Mouse (Mus musculus) frontal cortex, postnatal 36 days (tissue): ENCODE results near the gene Rspo1.
A peak's percentile ranks its signal among the peaks of the same experiment; 100 is the strongest.

Experiments
- DNase-seq, 2 experiments: peaks; one replicate each; pipeline ENCODE4 v3.0.0; 2022; ENCODE audit warnings: low spot score in 2 of 2

Rspo1 gene

GRCm38 (mm10) chr4:124972316-124972715 is 13.9 kb upstream of the Rspo1 start:
- no peak for DNase-seq

GRCm38 (mm10) chr4:124973296-124973695 is 12.9 kb upstream of the Rspo1 start:
- DNase-seq = no peak

GRCm38 (mm10) chr4:124978201-124978600 is 8.0 kb upstream of the Rspo1 start:
- DNase-seq = no peak

DNA sequence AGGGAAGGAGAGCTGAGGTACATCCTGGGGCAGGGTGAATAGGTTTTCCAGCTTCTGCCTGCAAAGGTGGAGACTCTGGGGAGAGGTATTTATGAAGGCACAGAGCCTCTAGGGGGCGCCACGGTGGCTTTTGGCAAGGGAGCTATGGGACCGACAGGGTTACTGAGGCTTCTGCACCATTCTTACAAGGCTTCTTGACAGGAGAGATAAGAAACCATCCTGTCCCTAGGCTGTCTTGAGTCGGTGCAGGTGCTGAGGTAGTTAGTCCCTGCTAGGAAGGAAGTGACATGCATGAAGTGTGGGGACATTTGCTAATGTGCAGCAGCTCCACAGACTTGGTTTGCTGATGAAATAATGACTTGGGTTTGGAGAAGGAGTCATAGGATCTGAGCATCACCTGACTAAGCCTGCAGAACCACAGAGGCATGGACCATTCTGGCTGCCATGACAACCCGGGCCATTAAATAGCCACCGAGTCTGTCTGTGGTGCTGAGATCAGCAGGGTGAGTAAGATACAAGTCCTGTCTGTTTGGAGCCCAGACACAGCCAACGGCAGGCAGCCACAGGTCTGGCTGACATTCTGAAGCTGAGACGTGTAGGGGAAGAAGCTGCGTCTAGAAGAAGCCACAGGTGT is 2.2 kb upstream of the Rspo1 start:
- no peak for DNase-seq

- peak; percentile 31 to 36 for DNase-seq
Observed at GRCm38 (mm10) chr4:124984871-124985670, 1.2 kb upstream of the Rspo1 start.

GRCm38 (mm10) chr4:124986739-124987710 is 795 bp downstream of the Rspo1 start:
- no peak for DNase-seq

GRCm38 (mm10) chr4:124987711-124988097 is 1.5 kb downstream of the Rspo1 start:
- no peak for DNase-seq

- no peak for DNase-seq
Observed at GRCm38 (mm10) chr4:124988382-124988781, 2.2 kb downstream of the Rspo1 start.

GRCm38 (mm10) chr4:124989787-124990253 is 3.6 kb downstream of the Rspo1 start:
- no peak for DNase-seq

GRCm38 (mm10) chr4:124990325-124990724 is 4.1 kb downstream of the Rspo1 start:
- DNase-seq = no peak

DNA sequence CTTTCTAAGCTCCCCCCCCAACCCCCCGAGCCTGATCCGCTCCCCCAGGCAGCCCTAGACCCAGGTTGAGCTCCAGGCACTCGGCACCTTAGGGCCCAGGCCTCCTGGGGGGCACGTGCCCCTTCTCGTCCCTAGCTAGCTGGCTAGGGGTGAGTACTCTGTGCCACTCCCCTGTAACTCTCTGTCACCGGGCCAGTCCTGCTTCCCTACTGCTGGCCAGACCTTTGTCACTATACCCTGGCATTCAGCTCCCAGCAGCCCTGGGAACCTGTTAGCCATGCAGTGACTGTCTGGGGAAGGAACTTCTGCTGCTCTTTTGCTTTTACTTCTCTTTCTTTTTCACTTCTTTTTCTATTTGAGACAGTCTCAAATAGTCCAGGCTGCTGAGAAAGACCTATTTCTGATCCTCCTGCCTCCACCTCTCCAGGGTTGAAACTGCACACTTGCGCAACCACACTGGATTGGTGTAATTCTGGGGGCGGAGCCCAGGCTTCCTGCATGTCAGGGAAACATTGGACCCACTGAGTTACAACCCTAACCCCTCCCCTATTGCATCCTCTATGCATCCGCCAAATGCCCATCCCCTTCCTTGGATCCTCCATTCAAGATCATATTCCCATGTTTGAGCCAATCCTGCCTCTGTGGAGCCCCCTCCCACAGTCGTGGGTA is 11.4 kb downstream of the Rspo1 start:
- no peak for DNase-seq

DNA sequence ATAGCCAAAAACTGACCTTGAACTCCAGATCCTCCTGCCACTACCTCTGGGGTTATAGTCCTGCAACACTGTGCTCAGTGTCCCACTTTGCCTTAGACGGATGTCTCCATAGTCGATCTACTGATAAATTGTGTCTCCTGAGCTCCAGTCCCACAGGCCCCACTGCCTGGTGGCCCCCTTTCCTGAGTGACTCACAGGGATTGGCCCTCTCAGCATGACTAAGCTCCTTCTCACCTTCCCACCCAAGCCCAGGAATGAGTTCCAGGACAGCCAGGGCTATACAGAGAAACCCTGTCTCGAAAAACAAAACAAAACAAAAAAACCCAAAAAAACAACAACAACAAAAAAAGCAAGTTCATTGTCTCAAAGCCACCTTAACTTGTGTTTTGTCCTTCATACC is 13.3 kb downstream of the Rspo1 start:
- DNase-seq = no peak

DNA sequence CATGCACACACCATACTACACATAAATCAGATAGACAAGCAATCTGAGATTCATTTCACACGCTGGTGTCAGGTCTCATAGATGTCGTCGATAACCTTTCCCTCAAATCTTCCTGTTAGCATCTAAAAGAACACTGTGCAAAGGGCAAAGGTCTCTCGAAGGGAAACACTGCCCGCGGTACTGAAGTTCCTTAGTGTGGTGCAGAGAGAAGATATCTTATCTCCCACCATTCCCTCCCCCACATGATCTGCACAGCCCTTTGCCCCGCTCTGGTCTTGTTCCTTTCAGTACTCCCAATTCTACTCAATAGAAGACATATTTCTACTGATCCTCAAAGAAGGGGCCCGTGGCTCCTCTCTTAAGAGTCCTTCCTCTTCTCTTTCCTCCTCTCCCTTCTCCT is 16.7 kb downstream of the Rspo1 start:
- no peak for DNase-seq

- no peak for DNase-seq
Observed at GRCm38 (mm10) chr4:125004886-125005285, 18.7 kb downstream of the Rspo1 start.

DNA sequence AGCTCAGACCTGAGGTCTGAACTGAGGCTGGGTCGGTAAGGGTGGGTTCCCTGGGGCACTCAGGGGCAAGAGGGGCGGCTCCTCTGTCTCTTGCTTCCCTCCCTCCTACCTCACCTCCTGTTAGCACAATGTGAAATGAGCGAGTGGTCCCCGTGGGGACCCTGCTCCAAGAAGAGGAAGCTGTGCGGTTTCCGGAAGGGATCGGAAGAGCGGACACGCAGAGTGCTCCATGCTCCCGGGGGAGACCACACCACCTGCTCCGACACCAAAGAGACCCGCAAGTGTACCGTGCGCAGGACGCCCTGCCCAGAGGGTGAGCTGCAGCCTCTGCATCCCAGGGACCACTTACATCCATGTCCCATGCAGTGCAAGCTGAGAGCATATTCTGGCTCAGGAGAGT is 21.2 kb downstream of the Rspo1 start:
- DNase-seq = no peak

DNA sequence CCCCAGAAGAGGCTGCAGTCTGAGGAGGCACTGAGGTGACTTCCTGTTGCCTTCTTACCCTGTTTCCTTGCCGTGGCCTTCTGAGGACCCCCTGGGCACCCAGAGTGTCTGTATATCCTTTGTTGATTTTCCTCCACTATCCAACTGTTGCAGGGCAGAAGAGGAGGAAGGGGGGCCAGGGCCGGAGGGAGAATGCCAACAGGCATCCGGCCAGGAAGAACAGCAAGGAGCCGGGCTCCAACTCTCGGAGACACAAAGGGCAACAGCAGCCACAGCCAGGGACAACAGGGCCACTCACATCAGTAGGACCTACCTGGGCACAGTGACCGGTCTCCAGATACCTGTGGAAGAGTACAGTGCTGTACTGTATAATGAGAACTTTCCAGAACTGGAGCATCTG is 22.0 kb downstream of the Rspo1 start:
- DNase-seq = no peak

DNA sequence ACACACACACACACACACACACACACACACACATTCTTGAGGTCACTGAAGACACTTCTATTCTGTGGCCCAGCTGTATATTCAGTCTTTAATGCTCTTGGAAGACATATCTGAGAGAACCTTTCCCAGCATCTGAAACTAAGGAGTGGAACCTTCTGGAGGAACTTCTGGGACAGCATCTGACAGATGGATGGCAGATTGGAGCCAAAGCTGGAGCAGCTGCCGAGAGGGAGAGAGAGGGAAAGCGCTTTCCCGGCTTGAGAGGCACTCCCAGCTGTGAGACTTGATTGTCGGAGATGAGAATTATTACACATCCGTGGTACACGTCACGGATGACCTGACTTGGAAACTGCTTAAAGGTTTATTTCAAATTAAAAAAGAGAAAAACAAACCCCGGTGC is 22.5 kb downstream of the Rspo1 start:
- DNase-seq = no peak

DNA sequence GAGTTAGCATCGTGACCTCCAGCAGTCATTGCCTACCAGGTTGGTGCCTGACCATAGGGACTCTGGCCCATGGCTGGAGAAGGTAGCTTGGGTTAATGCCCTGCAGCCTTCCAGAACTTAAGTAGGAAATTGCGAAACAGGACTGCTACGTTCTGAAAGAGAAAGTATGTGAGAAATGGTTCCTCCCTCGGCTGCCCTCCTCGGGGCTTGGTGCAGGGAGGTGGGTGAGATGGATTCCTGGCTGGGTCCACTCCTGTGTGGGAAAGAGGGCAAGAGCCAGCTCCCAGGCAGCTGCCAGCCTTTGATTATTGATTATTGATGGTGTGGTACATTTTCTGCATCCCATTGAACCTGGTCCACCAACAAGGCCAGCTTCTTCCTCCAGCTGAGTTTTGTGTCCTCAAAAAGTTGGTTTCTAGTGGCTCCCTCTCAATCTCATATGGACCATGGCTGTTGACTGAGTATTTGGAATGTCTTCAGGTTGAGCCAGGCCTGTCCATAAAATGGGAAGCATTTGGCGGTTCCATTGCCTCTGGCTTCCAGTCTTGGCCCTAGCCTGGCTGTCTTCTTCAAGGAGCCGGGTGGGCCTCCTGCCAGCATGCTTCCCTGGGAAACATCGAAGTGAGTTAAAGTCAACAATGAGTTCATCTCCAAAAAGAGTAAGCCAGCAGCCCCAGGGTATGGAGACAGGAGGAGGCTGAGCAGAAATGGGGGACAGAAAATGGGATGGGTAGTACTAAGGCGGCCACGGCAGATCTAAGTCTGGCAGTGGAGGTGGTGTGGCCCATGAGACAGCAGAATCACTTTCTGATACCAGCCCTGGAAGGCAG is 29.8 kb downstream of the Rspo1 start, which contains the start of gene Gnl2:
TSS of gene Gnl2 (plus strand) at position 780 of the 830 bp plus-strand sequence.
- no peak for DNase-seq

DNA sequence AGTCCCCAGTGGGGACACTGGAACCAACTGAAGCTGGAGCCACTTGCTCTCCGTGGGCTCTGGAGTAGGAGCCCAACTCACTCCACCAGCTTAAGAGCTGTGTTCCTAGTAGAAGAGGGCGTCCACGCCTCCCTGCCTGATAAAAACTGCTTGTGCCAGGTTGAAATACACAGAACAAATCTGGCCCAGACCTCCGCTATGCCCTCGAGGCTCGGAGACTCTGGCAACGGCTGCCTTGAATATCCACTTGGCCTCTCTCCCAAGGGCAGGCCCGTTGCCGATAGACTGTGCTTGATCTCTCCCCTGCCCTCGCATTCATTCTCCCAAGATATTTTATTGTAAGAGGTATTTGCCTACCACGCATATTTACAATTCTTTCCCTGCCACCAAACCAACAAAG is 31.2 kb downstream of the Rspo1 start:
- DNase-seq = no peak

DNA sequence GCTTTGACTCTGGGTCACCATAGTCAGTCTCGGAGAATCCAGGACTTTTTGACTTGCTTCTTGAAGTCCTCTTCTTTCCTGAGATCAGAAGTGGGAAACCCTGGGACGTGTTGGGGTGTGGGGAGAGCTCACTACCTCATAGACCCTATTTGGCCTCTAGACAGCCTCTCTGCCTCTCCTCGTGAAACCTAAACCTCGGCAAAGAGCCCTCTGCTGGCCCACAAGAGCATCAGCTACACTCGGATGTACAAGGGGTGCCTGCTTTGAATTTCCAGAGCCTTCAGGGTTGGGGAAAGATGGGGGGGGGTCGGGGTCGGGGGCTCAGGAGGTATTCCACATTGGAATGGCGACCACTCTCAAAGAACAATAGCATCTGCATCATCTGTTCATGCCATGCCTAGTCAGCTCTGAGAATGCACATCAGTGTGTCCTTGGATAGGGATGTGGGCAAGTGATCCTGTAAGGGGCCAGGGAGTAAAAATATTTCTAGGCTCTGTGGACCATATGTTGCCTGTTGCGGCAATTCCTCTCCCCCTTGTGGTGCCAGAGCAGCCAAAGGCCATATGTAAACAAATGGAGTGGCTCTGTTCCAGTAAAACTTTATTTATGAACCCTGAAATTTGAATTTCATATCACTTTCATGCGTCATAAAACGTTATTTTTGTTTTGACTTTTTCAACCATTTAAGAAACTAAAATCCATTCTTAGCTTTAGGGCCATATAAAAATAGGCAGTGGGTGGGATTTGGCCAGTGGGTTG is 34.7 kb downstream of the Rspo1 start:
- peak; percentile 26 to 27 for DNase-seq
